Mouse (Mus musculus) limb, embryonic 11.5 days (tissue): ENCODE results near the gene Ssh2. TPM values are rescaled to one million over a fixed set of nuclear protein-coding genes. Genes with fewer than 3 reads are reported as not detected.

ENCODE experiments used
- ATAC-seq: fragments of 200-750 bp; cut with Nextera tagmentation; 2 replicates; pipeline ENCODE4 v1.8.0; 2017; ENCODE audit warnings: low read depth; ENCODE audit not compliant: insufficient number of reproducible peaks, low FRiP score, low TSS enrichment
- DNase-seq: peaks from one replicate; pipeline ENCODE4 v3.0.0-alpha.2; 2015; ENCODE audit warnings: low spot score
- H3K27ac ChIP-seq: fragments of 300-500 bp; sonication (generic); replicated peaks from 2 replicates; pipeline ENCODE4 v1.5.1; 2014; ENCODE audit warnings: low read depth, mild to moderate bottlenecking, low read length
- H3K27me3 ChIP-seq: fragments of 300-500 bp; sonication (generic); 2 replicates; pipeline ENCODE4 v1.6.1; 2014; ENCODE audit warnings: mild to moderate bottlenecking, low read length, mixed read lengths; ENCODE audit not compliant: control insufficient read depth, insufficient read depth
- H3K36me3 ChIP-seq: fragments of 300-500 bp; sonication (generic); 2 replicates; pipeline ENCODE4 v1.6.1; 2014; ENCODE audit warnings: mild to moderate bottlenecking, low read length, moderate library complexity, mixed read lengths; ENCODE audit not compliant: control insufficient read depth, insufficient read depth
- H3K4me1 ChIP-seq: fragments of 300-500 bp; sonication (generic); 2 replicates; pipeline ENCODE4 v1.6.1; 2014; ENCODE audit warnings: low read length, mixed read lengths; ENCODE audit not compliant: control insufficient read depth, insufficient read depth
- H3K4me2 ChIP-seq: fragments of 300-500 bp; sonication (generic); 2 replicates; pipeline ENCODE4 v1.6.1; 2014; ENCODE audit warnings: low read depth, mild to moderate bottlenecking, moderate library complexity; ENCODE audit not compliant: severe bottlenecking
- H3K4me3 ChIP-seq: fragments of 300-500 bp; sonication (generic); 2 replicates; pipeline ENCODE4 v1.5.1; 2014; ENCODE audit warnings: low read depth, low read length
- H3K9ac ChIP-seq: fragments of 300-500 bp; sonication (generic); 2 replicates; pipeline ENCODE4 v1.6.1; 2014; ENCODE audit warnings: mild to moderate bottlenecking, low read length
- H3K9me3 ChIP-seq: fragments of 300-500 bp; sonication (generic); 2 replicates; pipeline ENCODE4 v1.6.1; 2016; ENCODE audit warnings: low read length; ENCODE audit not compliant: control insufficient read depth
- WGBS: fragments of 180-500 bp; shearing (Covaris S2); extraction: QIAGEN DNeasy Blood & Tissue Kit; methylation state at CpG from one replicate; pipeline ENCODE4 v1.1.7; 2014; 5-methylcytosine and 5-hydroxymethylcytosine counted together
- polyA plus RNA-seq: library from polyadenylated mRNA; unstranded; fragments of >200 nt; fragmentation: Nextera tagmentation; extraction: Ambion mirVana; gene quantifications from 2 replicates; pipeline ENCODE4 v1.2.1, GENCODE M21; 2014

Ssh2 gene
- polyA plus RNA-seq, 1 experiment from 2014 or later = 9.9 TPM

- ATAC-seq (no peak), DNase-seq (no peak)
- WGBS = 76% methylated on average over 12 of the region's 12 CpGs
- Histone ChIP-seq H3K4me3 (no peak overlapping the region), H3K27me3 (no peaks in the 10 kb centered on the region), H3K27ac (0 out of 2 replicates have a peak overlapping the region, but pooled peaks have one; percentile 15), H3K4me2 (no peak overlapping the region), H3K9me3 (no peaks in the 10 kb centered on the region), H3K9ac (no peak overlapping the region), H3K36me3 (peaks cover 5% of the 10 kb centered on the region; the same call in 1 of the 2 replicates), H3K4me1 (peaks cover 31% of the 10 kb centered on the region)
These were observed 282.4 kb downstream of the Ssh2 start for GRCm38 (mm10) chr11:77498261-77499139.

- Histone ChIP-seq H3K27me3 (no peaks in the 10 kb centered on the region), H3K27ac (no peak overlapping the region), H3K4me3 (no peak overlapping the region), H3K9ac (no peak overlapping the region), H3K4me1 (peaks cover 26% of the 10 kb centered on the region), H3K4me2 (no peak overlapping the region), H3K9me3 (no peaks in the 10 kb centered on the region), H3K36me3 (peaks cover 7% of the 10 kb centered on the region; the same call in 1 of the 2 replicates)
- 86% methylated on average over 7 of the region's 7 CpGs for WGBS
- ATAC-seq (no peak), DNase-seq (no peak)
These were observed 283.3 kb downstream of the Ssh2 start for GRCm38 (mm10) chr11:77499354-77499753.

GRCm38 (mm10) chr11:77500361-77501325, 284.6 kb downstream of the Ssh2 start:
- WGBS = 88% methylated on average over 17 of the region's 17 CpGs
- ATAC-seq (no peak), DNase-seq (no peak)
- Histone ChIP-seq H3K4me2 (no peak overlapping the region), H3K27me3 (no peaks in the 10 kb centered on the region), H3K9ac (no peak overlapping the region; the same call in 1 of the 2 replicates), H3K27ac (no peak overlapping the region), H3K4me1 (peaks cover 17% of the 10 kb centered on the region), H3K9me3 (no peaks in the 10 kb centered on the region), H3K4me3 (no peak overlapping the region), H3K36me3 (peaks cover 17% of the 10 kb centered on the region)

- Histone ChIP-seq H3K36me3 (peaks cover 24% of the 10 kb centered on the region), H3K4me1 (peaks cover 17% of the 10 kb centered on the region), H3K27me3 (no peaks in the 10 kb centered on the region), H3K4me2 (no peak overlapping the region), H3K9me3 (no peaks in the 10 kb centered on the region), H3K9ac (no peak overlapping the region), H3K27ac (no peak overlapping the region), H3K4me3 (no peak overlapping the region)
- 35% methylated on average over 5 of the region's 5 CpGs for WGBS
- ATAC-seq = no peak
- peak; percentile 77 for DNase-seq
These were observed 285.3 kb downstream of the Ssh2 start for GRCm38 (mm10) chr11:77501392-77501791.

- WGBS = 94% methylated on average over 4 of the region's 4 CpGs
- Histone ChIP-seq H3K27ac (no peak overlapping the region), H3K36me3 (peaks cover 28% of the 10 kb centered on the region), H3K4me3 (no peak overlapping the region), H3K27me3 (no peaks in the 10 kb centered on the region), H3K4me2 (no peak overlapping the region), H3K9ac (no peak overlapping the region), H3K9me3 (no peaks in the 10 kb centered on the region), H3K4me1 (peaks cover 15% of the 10 kb centered on the region)
- DNase-seq (no peak), ATAC-seq (no peak)
These were observed 285.9 kb downstream of the Ssh2 start for GRCm38 (mm10) chr11:77501971-77502370.

GRCm38 (mm10) chr11:77502481-77502880, 286.4 kb downstream of the Ssh2 start:
- H3K4me3 ChIP-seq = no peak overlapping the region
- no peak overlapping the region for H3K27ac ChIP-seq
- no peak for ATAC-seq
- peaks cover 11% of the 10 kb centered on the region; the same call in 1 of the 2 replicates for H3K4me1 ChIP-seq
- H3K4me2 ChIP-seq = no peak overlapping the region
- DNase-seq = no peak
- no peaks in the 10 kb centered on the region for H3K27me3 ChIP-seq
- H3K36me3 ChIP-seq = peaks cover 28% of the 10 kb centered on the region
- no peaks in the 10 kb centered on the region for H3K9me3 ChIP-seq
- H3K9ac ChIP-seq = no peak overlapping the region
- 80% methylated on average over 6 of the region's 6 CpGs for WGBS

- no peaks in the 10 kb centered on the region for H3K9me3 ChIP-seq
- ATAC-seq = no peak
- H3K4me1 ChIP-seq = peaks cover 12% of the 10 kb centered on the region
- no peak overlapping the region for H3K4me2 ChIP-seq
- H3K9ac ChIP-seq = no peak overlapping the region
- WGBS = 83% methylated on average over 3 of the region's 3 CpGs
- no peak overlapping the region for H3K4me3 ChIP-seq
- H3K36me3 ChIP-seq = peaks cover 28% of the 10 kb centered on the region
- H3K27me3 ChIP-seq = no peaks in the 10 kb centered on the region
- DNase-seq = no peak
- no peak overlapping the region for H3K27ac ChIP-seq
These were observed 287.4 kb downstream of the Ssh2 start for GRCm38 (mm10) chr11:77503511-77503910.

GRCm38 (mm10) chr11:77504377-77504776, 288.3 kb downstream of the Ssh2 start:
- H3K4me3 ChIP-seq = no peak overlapping the region
- no peak overlapping the region for H3K4me2 ChIP-seq
- no peak overlapping the region for H3K27ac ChIP-seq
- DNase-seq = no peak
- H3K9me3 ChIP-seq = no peaks in the 10 kb centered on the region
- no peaks in the 10 kb centered on the region for H3K27me3 ChIP-seq
- WGBS = 96% methylated on average over 19 of the region's 19 CpGs
- peaks cover 27% of the 10 kb centered on the region for H3K36me3 ChIP-seq
- peaks cover 11% of the 10 kb centered on the region for H3K4me1 ChIP-seq
- no peak for ATAC-seq
- H3K9ac ChIP-seq = no peak overlapping the region
